Mouse (Mus musculus) hindbrain, embryonic 12.5 days (tissue): Measurements from ENCODE around the gene 6030408B16Rik. TPM values are rescaled to one million over a fixed set of nuclear protein-coding genes. Genes with fewer than 3 reads are reported as not detected.

Experiments used
- ATAC-seq: fragments of 200-750 bp; cut with Nextera tagmentation; 2 replicates; pipeline ENCODE4 v1.8.0; 2017; ENCODE audit warnings: moderate TSS enrichment; ENCODE audit not compliant: low FRiP score
- H3K27ac ChIP-seq: fragments of 300-500 bp; sonication (generic); 2 replicates; pipeline ENCODE4 v1.5.1; 2016; ENCODE audit warnings: mild to moderate bottlenecking
- H3K27me3 ChIP-seq: fragments of 300-500 bp; sonication (generic); 2 replicates; pipeline ENCODE4 v1.6.1; 2016; ENCODE audit warnings: mild to moderate bottlenecking
- H3K36me3 ChIP-seq: fragments of 300-500 bp; sonication (generic); 2 replicates; pipeline ENCODE4 v1.6.1; 2016; ENCODE audit warnings: mild to moderate bottlenecking
- H3K4me1 ChIP-seq: fragments of 300-500 bp; sonication (generic); 2 replicates; pipeline ENCODE4 v1.6.1; 2016
- H3K4me2 ChIP-seq: fragments of 300-500 bp; sonication (generic); replicated peaks from 2 replicates; pipeline ENCODE4 v1.6.1; 2016; ENCODE audit warnings: mild to moderate bottlenecking
- H3K4me3 ChIP-seq: fragments of 300-500 bp; sonication (generic); 2 replicates; pipeline ENCODE4 v1.5.1; 2016; ENCODE audit warnings: mild to moderate bottlenecking
- H3K9ac ChIP-seq: fragments of 300-500 bp; sonication (generic); 2 replicates; pipeline ENCODE4 v1.6.1; 2016; ENCODE audit warnings: mild to moderate bottlenecking, moderate library complexity
- H3K9me3 ChIP-seq: fragments of 300-500 bp; sonication (generic); replicated peaks from 2 replicates; pipeline ENCODE4 v1.6.1; 2016; ENCODE audit warnings: mild to moderate bottlenecking
- WGBS: fragments of 180-500 bp; shearing (Covaris S2); methylation state at CpG from one replicate; pipeline ENCODE4 v1.1.7; 2016; 5-methylcytosine and 5-hydroxymethylcytosine counted together
- polyA plus RNA-seq: library from polyadenylated mRNA; unstranded; fragments of >200 nt; fragmentation: Nextera tagmentation; extraction: Ambion mirVana; gene quantifications from 2 replicates; pipeline ENCODE4 v1.2.1, GENCODE M21; 2016

6030408B16Rik gene
- polyA plus RNA-seq, 1 experiment from 2014 or later = 0.31 TPM

GRCm38 (mm10) chr15:101255842-101256462 is 37.1 kb upstream of the 6030408B16Rik start:
- Histone ChIP-seq H3K27me3 (peaks cover 11% of the 10 kb centered on the region), H3K4me3 (no peak overlapping the region), H3K9me3 (no peaks in the 10 kb centered on the region), H3K4me1 (peaks cover 11% of the 10 kb centered on the region), H3K9ac (no peak overlapping the region), H3K4me2 (no peak overlapping the region), H3K36me3 (no peaks in the 10 kb centered on the region), H3K27ac (no peak overlapping the region)
- no peak for ATAC-seq
- 84% methylated on average over 7 of the region's 7 CpGs for WGBS

- peaks cover 11% of the 10 kb centered on the region for H3K4me1 ChIP-seq
- no peaks in the 10 kb centered on the region for H3K9me3 ChIP-seq
- WGBS = 79% methylated on average over 14 of the region's 14 CpGs
- H3K4me3 ChIP-seq = no peak overlapping the region
- peaks cover 11% of the 10 kb centered on the region for H3K27me3 ChIP-seq
- H3K4me2 ChIP-seq = no peak overlapping the region
- H3K27ac ChIP-seq = no peak overlapping the region
- no peak for ATAC-seq
- no peak overlapping the region for H3K9ac ChIP-seq
- no peaks in the 10 kb centered on the region for H3K36me3 ChIP-seq
Measured at GRCm38 (mm10) chr15:101256463-101257206, 36.4 kb upstream of the 6030408B16Rik start.

- Histone ChIP-seq H3K4me1 (peaks cover 11% of the 10 kb centered on the region), H3K4me2 (no peak overlapping the region), H3K9ac (no peak overlapping the region), H3K27me3 (0 out of 2 replicates have a peak, but pooled peaks cover under 1% of the 10 kb centered on the region), H3K9me3 (no peaks in the 10 kb centered on the region), H3K4me3 (no peak overlapping the region), H3K27ac (no peak overlapping the region), H3K36me3 (no peaks in the 10 kb centered on the region)
- ATAC-seq = no peak
- 85% methylated on average over 11 of the region's 11 CpGs for WGBS
Measured at GRCm38 (mm10) chr15:101258420-101258819, 34.6 kb upstream of the 6030408B16Rik start.

- Histone ChIP-seq H3K27ac (no peak overlapping the region), H3K9me3 (no peaks in the 10 kb centered on the region), H3K27me3 (peaks cover 1% of the 10 kb centered on the region; the same call in 1 of the 2 replicates), H3K4me1 (peaks cover 11% of the 10 kb centered on the region), H3K4me2 (no peak overlapping the region), H3K9ac (no peak overlapping the region), H3K36me3 (no peaks in the 10 kb centered on the region), H3K4me3 (no peak overlapping the region)
- WGBS = 87% methylated on average over 3 of the region's 3 CpGs
- no peak for ATAC-seq
Measured at GRCm38 (mm10) chr15:101259922-101260321, 33.1 kb upstream of the 6030408B16Rik start.

- peaks cover 6% of the 10 kb centered on the region for H3K27me3 ChIP-seq
Measured at GRCm38 (mm10) chr15:101260387-101260786, 32.6 kb upstream of the 6030408B16Rik start.

GRCm38 (mm10) chr15:101260874-101261622 is 32.0 kb upstream of the 6030408B16Rik start:
- H3K9me3 ChIP-seq = no peaks in the 10 kb centered on the region
- ATAC-seq = no peak
- H3K36me3 ChIP-seq = no peaks in the 10 kb centered on the region
- peak overlapping the region; percentile 52; the same call in 1 of the 2 replicates for H3K27ac ChIP-seq
- H3K9ac ChIP-seq = no peak overlapping the region
- H3K4me1 ChIP-seq = peaks cover 14% of the 10 kb centered on the region
- 69% methylated on average over 13 of the region's 13 CpGs for WGBS
- H3K27me3 ChIP-seq = peaks cover 12% of the 10 kb centered on the region
- no peak overlapping the region for H3K4me3 ChIP-seq
- no peak overlapping the region for H3K4me2 ChIP-seq

More at GRCm38 (mm10) chr15:101260387-101260786, 32.6 kb upstream of the 6030408B16Rik start:
- Histone ChIP-seq H3K27ac (no peak overlapping the region), H3K4me2 (no peak overlapping the region), H3K4me3 (no peak overlapping the region), H3K36me3 (no peaks in the 10 kb centered on the region), H3K9me3 (no peaks in the 10 kb centered on the region), H3K9ac (no peak overlapping the region), H3K4me1 (peaks cover 11% of the 10 kb centered on the region)
- ATAC-seq = no peak
- WGBS = 55% methylated on average over 10 of the region's 10 CpGs

GRCm38 (mm10) chr15:101262502-101262901 is 30.5 kb upstream of the 6030408B16Rik start:
- Histone ChIP-seq H3K4me3 (no peak overlapping the region), H3K4me1 (peaks cover 23% of the 10 kb centered on the region), H3K9me3 (no peaks in the 10 kb centered on the region), H3K27me3 (peaks cover 27% of the 10 kb centered on the region), H3K9ac (no peak overlapping the region), H3K27ac (peak overlapping the region; percentile 23; the same call in 1 of the 2 replicates), H3K36me3 (no peaks in the 10 kb centered on the region), H3K4me2 (no peak overlapping the region)
- WGBS = 66% methylated on average over 5 of the region's 5 CpGs
- no peak for ATAC-seq

GRCm38 (mm10) chr15:101266132-101266963 is 26.7 kb upstream of the 6030408B16Rik start:
- H3K27me3 ChIP-seq = peaks cover 39% of the 10 kb centered on the region
- H3K9ac ChIP-seq = peak overlapping the region; percentile 69
- H3K4me2 ChIP-seq = peak overlapping the region; percentile 92
- no peaks in the 10 kb centered on the region for H3K9me3 ChIP-seq
- H3K36me3 ChIP-seq = peaks cover 4% of the 10 kb centered on the region; the same call in 1 of the 2 replicates
- peak overlapping the region; percentile 48 for H3K4me3 ChIP-seq
- ATAC-seq = peak; percentile 68
- no peak overlapping the region for H3K27ac ChIP-seq
- H3K4me1 ChIP-seq = peaks cover 21% of the 10 kb centered on the region
- 2% methylated on average over 54 of the region's 57 CpGs for WGBS

- no peak for ATAC-seq
- peak overlapping the region; percentile 48 for H3K4me3 ChIP-seq
- WGBS = 8% methylated on average over 25 of the region's 25 CpGs
- H3K27ac ChIP-seq = no peak overlapping the region
- H3K4me2 ChIP-seq = peak overlapping the region; percentile 92
- no peaks in the 10 kb centered on the region for H3K9me3 ChIP-seq
- H3K27me3 ChIP-seq = peaks cover 39% of the 10 kb centered on the region
- H3K4me1 ChIP-seq = peaks cover 21% of the 10 kb centered on the region
- H3K9ac ChIP-seq = peak overlapping the region; percentile 69
- H3K36me3 ChIP-seq = peaks cover 7% of the 10 kb centered on the region; the same call in 1 of the 2 replicates
Measured at GRCm38 (mm10) chr15:101267053-101268032, 25.7 kb upstream of the 6030408B16Rik start.

- no peak overlapping the region for H3K9ac ChIP-seq
- no peak overlapping the region for H3K27ac ChIP-seq
- no peaks in the 10 kb centered on the region for H3K9me3 ChIP-seq
- whole genome bisulfite sequencing = 92% methylated on average over 29 of the region's 29 CpGs
- no peak overlapping the region for H3K4me2 ChIP-seq
- ATAC-seq = no peak
- H3K36me3 ChIP-seq = peaks cover 26% of the 10 kb centered on the region
- H3K4me1 ChIP-seq = peaks cover 21% of the 10 kb centered on the region
- peaks cover 34% of the 10 kb centered on the region for H3K27me3 ChIP-seq
- no peak overlapping the region for H3K4me3 ChIP-seq
Measured at GRCm38 (mm10) chr15:101270101-101270820, 22.8 kb upstream of the 6030408B16Rik start.
